Mouse (Mus musculus): ENCODE results near the gene Hoxc9. TPM values are rescaled to one million over a fixed set of nuclear protein-coding genes. Genes with fewer than 3 reads are reported as not detected.

Hoxc9 gene
- polyA plus RNA-seq, 1 experiment, result 5.5 TPM

- 0 out of 2 replicates have a peak overlapping the region, but pooled peaks have one; percentile 9 for H3K27ac ChIP-seq (ENCODE audit: insufficient read depth, low read depth, low read length)
- H3K4me1 ChIP-seq (ENCODE audit: control insufficient read depth, insufficient read depth, low read length), result no peaks in the 10 kb centered on the region
- H3K4me3 ChIP-seq (ENCODE audit: insufficient read depth, low read depth, low read length), result peak overlapping the region; percentile 63
- H3K36me3 ChIP-seq (ENCODE audit: control insufficient read depth, insufficient read depth, low read length), result no peaks in the 10 kb centered on the region
- peak; percentile 60 for DNase-seq
- H3K27me3 ChIP-seq (replicated peaks; ENCODE audit: control insufficient read depth, insufficient read depth, low read length), result 0 out of 2 replicates have a peak, but pooled peaks cover 2% of the 10 kb centered on the region
- TF ChIP-seq CTCF (conservative IDR thresholded peaks at IDR 0.05; ENCODE audit: insufficient read depth, insufficient read length, low read depth, low read length), result no peak
- TF ChIP-seq POLR2A (IDR thresholded peaks at IDR 0.05; ENCODE audit: low read depth, low read length), result no peak
- WGBS, result 2% methylated on average over 57 of the region's 57 CpGs
These were observed 38.1 kb downstream of the Hoxc9 start for GRCm38 (mm10) chr15:103014166-103015008.

- TF ChIP-seq CTCF (conservative IDR thresholded peaks at IDR 0.05; ENCODE audit: insufficient read depth, insufficient read length, low read depth, low read length), result no peak
- TF ChIP-seq POLR2A (IDR thresholded peaks at IDR 0.05; ENCODE audit: low read depth, low read length), result no peak
- WGBS, result 32% methylated on average over 27 of the region's 28 CpGs
- H3K27ac ChIP-seq (ENCODE audit: insufficient read depth, low read depth, low read length), result no peak overlapping the region
- no peaks in the 10 kb centered on the region for H3K4me1 ChIP-seq (ENCODE audit: control insufficient read depth, insufficient read depth, low read length)
- peak overlapping the region; percentile 33; the same call in 1 of the 2 replicates for H3K4me3 ChIP-seq (ENCODE audit: insufficient read depth, low read depth, low read length)
- H3K36me3 ChIP-seq (ENCODE audit: control insufficient read depth, insufficient read depth, low read length), result no peaks in the 10 kb centered on the region
- no peak for DNase-seq
- H3K27me3 ChIP-seq (replicated peaks; ENCODE audit: control insufficient read depth, insufficient read depth, low read length), result 0 out of 2 replicates have a peak, but pooled peaks cover 2% of the 10 kb centered on the region
These were observed 38.8 kb downstream of the Hoxc9 start for GRCm38 (mm10) chr15:103015009-103015399.

- Histone ChIP-seq H3K27ac (ENCODE audit: insufficient read depth, low read depth, low read length) (no peak overlapping the region), H3K36me3 (ENCODE audit: control insufficient read depth, insufficient read depth, low read length) (no peaks in the 10 kb centered on the region), H3K4me1 (ENCODE audit: control insufficient read depth, insufficient read depth, low read length) (no peaks in the 10 kb centered on the region), H3K4me3 (ENCODE audit: insufficient read depth, low read depth, low read length) (no peak overlapping the region), H3K27me3 (replicated peaks; ENCODE audit: control insufficient read depth, insufficient read depth, low read length) (0 out of 2 replicates have a peak, but pooled peaks cover 2% of the 10 kb centered on the region)
- TF ChIP-seq POLR2A (IDR thresholded peaks at IDR 0.05; ENCODE audit: low read depth, low read length) (no peak), CTCF (conservative IDR thresholded peaks at IDR 0.05; ENCODE audit: insufficient read depth, insufficient read length, low read depth, low read length) (no peak)
- DNase-seq, result no peak
- WGBS, result 70% methylated on average over 19 of the region's 19 CpGs
These were observed 39.3 kb downstream of the Hoxc9 start for GRCm38 (mm10) chr15:103015406-103016166.

GRCm38 (mm10) chr15:103018636-103019035, 42.4 kb downstream of the Hoxc9 start, which contains the start of gene Hoxc4:
TSS of gene Hoxc4 (plus strand) at chr15:103018934.
- TF ChIP-seq CTCF (conservative IDR thresholded peaks at IDR 0.05; ENCODE audit: insufficient read depth, insufficient read length, low read depth, low read length) (no peak), POLR2A (IDR thresholded peaks at IDR 0.05; ENCODE audit: low read depth, low read length) (no peak)
- no peak for DNase-seq
- Histone ChIP-seq H3K27me3 (replicated peaks; ENCODE audit: control insufficient read depth, insufficient read depth, low read length) (0 out of 2 replicates have a peak, but pooled peaks cover 2% of the 10 kb centered on the region), H3K4me3 (ENCODE audit: insufficient read depth, low read depth, low read length) (no peak within 1 kb of the TSS), H3K4me1 (ENCODE audit: control insufficient read depth, insufficient read depth, low read length) (no peaks in the 10 kb centered on the region; the same call in 1 of the 2 replicates), H3K36me3 (ENCODE audit: control insufficient read depth, insufficient read depth, low read length) (no peaks in the 10 kb centered on the region), H3K27ac (ENCODE audit: insufficient read depth, low read depth, low read length) (no peak within 1 kb of the TSS)
- 83% methylated on average over 9 of the region's 9 CpGs for WGBS

GRCm38 (mm10) chr15:103020899-103021418, 44.7 kb downstream of the Hoxc9 start:
- Histone ChIP-seq H3K36me3 (ENCODE audit: control insufficient read depth, insufficient read depth, low read length) (no peaks in the 10 kb centered on the region), H3K27me3 (replicated peaks; ENCODE audit: control insufficient read depth, insufficient read depth, low read length) (no peaks in the 10 kb centered on the region), H3K27ac (ENCODE audit: insufficient read depth, low read depth, low read length) (no peak overlapping the region), H3K4me3 (ENCODE audit: insufficient read depth, low read depth, low read length) (no peak overlapping the region), H3K4me1 (ENCODE audit: control insufficient read depth, insufficient read depth, low read length) (no peaks in the 10 kb centered on the region; the same call in 1 of the 2 replicates)
- TF ChIP-seq CTCF (conservative IDR thresholded peaks at IDR 0.05; ENCODE audit: insufficient read depth, insufficient read length, low read depth, low read length), result no peak
- no peak for TF ChIP-seq POLR2A (IDR thresholded peaks at IDR 0.05; ENCODE audit: low read depth, low read length)
- no peak for DNase-seq
- 53% methylated on average over 8 of the region's 8 CpGs for WGBS

- Histone ChIP-seq H3K4me1 (ENCODE audit: control insufficient read depth, insufficient read depth, low read length) (no peaks in the 10 kb centered on the region; the same call in 1 of the 2 replicates), H3K27ac (ENCODE audit: insufficient read depth, low read depth, low read length) (no peak overlapping the region), H3K36me3 (ENCODE audit: control insufficient read depth, insufficient read depth, low read length) (no peaks in the 10 kb centered on the region), H3K27me3 (replicated peaks; ENCODE audit: control insufficient read depth, insufficient read depth, low read length) (no peaks in the 10 kb centered on the region), H3K4me3 (ENCODE audit: insufficient read depth, low read depth, low read length) (no peak overlapping the region)
- WGBS, result 53% methylated on average over 8 of the region's 8 CpGs
- no peak for TF ChIP-seq POLR2A (IDR thresholded peaks at IDR 0.05; ENCODE audit: low read depth, low read length)
- TF ChIP-seq CTCF (conservative IDR thresholded peaks at IDR 0.05; ENCODE audit: insufficient read depth, insufficient read length, low read depth, low read length), result no peak
- no peak for DNase-seq
These were observed 45.3 kb downstream of the Hoxc9 start for GRCm38 (mm10) chr15:103021544-103021943.
